Mouse (Mus musculus) right cerebral cortex, adult 2 months (tissue): ENCODE results near the gene Ltbp3.

Experiments
- DNase-seq, 2 experiments: peaks; one replicate each; pipeline ENCODE4 v3.0.0; 2021 to 2022; ENCODE audit warnings: low spot score in 2 of 2

The Ltbp3 gene

GRCm38 (mm10) chr19:5750951-5751350, 10.2 kb downstream of the Ltbp3 start:
- no peak for DNase-seq

- DNase-seq, result no peak
Measured at GRCm38 (mm10) chr19:5751742-5752141, 11.0 kb downstream of the Ltbp3 start.

DNA sequence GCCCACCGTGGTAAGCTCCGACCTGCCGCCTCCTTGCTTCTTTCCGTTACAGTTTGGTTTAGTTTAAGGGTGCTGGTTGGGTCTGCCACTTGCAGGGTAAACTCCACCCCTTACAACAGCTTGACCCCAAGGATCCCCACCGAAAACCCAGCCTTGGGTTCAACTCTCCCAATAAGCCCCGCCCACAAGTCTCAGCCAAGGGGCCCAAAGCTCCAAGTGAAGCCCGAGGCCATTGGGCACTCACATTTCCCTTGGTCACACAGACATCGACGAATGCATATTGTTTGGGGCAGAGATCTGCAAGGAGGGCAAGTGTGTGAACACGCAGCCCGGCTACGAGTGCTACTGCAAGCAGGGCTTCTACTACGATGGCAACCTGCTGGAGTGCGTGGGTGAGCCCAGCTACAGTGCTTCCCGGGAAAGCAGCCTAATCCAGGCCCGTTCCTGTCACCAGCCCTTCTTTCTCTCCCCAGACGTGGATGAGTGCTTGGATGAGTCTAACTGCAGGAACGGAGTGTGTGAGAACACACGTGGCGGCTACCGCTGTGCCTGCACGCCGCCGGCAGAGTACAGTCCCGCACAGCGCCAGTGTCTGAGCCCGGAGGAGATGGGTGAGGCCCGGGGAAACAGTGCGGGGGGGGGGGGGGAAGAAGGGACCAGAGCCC, 15.7 kb downstream of the Ltbp3 start:
- peak; percentile 83 to 85 for DNase-seq

DNA sequence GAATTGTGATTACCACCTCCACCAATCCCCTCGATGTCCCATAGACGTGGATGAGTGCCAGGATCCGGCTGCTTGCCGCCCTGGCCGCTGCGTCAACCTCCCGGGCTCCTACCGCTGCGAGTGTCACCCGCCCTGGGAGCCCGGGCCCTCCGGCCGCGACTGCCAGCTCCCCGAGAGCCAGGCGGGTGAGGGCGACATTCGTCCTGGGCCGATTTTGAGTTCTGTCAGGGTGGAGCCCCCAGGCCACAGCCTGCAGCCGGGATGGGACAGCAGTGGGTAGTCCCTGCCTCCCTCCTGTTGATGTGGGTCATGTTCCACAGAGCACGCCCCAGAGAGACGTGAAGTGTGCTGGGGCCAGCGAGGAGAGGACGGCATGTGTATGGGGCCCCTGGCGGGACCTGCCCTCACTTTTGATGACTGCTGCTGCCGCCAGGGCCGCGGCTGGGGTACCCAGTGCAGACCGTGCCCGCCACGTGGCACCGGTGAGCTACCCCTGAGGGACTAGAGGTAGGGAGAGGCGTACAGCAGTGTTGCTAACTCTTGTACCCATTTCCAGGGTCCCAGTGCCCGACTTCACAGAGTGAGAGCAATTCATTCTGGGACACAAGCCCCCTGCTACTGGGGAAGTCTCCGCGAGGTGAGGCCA, 16.4 kb downstream of the Ltbp3 start:
- DNase-seq, result no peak

GRCm38 (mm10) chr19:5758878-5759403, 18.2 kb downstream of the Ltbp3 start:
- no peak for DNase-seq

GRCm38 (mm10) chr19:5763163-5763562, 22.5 kb downstream of the Ltbp3 start:
- DNase-seq, result no peak

- DNase-seq, result no peak
Measured at GRCm38 (mm10) chr19:5767271-5767670, 26.6 kb downstream of the Ltbp3 start.

GRCm38 (mm10) chr19:5770311-5770710, 29.6 kb downstream of the Ltbp3 start:
- DNase-seq, result no peak

GRCm38 (mm10) chr19:5770925-5771860, 30.5 kb downstream of the Ltbp3 start, which contains the start of gene Scyl1:
Gene Scyl1 (minus strand): TSS chr19:5771419.
- DNase-seq, result peak; percentile 88 to 89

GRCm38 (mm10) chr19:5777387-5778032, 36.8 kb downstream of the Ltbp3 start:
- no peak for DNase-seq

GRCm38 (mm10) chr19:5778312-5778711, 37.6 kb downstream of the Ltbp3 start:
- no peak for DNase-seq

DNA sequence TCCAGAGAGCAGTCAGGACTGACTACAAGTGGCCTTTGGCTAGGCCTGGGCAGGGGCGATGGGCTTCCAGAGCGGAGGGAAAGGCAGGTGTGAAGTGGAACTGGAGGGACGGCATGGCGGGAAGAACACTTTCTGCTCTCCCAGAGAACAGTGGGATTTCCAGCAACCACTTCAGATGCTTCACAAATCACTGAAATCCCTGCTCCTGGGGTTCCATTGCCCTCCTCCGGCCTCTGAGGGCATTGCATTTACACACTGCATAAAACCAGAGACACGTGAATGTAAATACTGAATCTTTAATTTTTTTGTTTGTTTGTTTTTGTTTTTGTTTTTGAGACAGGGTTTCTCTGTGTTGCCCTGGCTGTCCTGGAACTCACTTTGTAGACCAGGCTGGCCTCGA, 39.5 kb downstream of the Ltbp3 start:
- DNase-seq, result no peak

DNA sequence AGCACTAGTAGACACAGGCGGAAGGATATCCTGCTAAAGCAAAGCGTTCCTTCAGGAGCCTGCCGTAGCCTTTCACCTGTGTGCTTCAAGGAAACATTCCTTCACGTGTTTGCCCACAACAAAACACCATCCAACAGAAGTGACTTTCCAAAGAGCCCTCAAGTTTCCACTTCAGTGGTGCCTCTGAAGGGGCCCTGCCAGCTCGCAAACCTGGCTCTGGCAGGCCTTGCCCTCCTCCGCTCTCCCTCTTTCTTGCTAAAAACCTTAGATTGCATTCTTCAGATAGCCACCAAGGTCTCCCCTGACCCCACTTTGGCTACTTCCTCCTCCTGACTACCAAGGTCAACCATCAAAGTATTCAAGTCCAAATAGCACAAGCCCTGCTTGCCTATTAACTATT, 40.8 kb downstream of the Ltbp3 start:
- no peak for DNase-seq

DNA sequence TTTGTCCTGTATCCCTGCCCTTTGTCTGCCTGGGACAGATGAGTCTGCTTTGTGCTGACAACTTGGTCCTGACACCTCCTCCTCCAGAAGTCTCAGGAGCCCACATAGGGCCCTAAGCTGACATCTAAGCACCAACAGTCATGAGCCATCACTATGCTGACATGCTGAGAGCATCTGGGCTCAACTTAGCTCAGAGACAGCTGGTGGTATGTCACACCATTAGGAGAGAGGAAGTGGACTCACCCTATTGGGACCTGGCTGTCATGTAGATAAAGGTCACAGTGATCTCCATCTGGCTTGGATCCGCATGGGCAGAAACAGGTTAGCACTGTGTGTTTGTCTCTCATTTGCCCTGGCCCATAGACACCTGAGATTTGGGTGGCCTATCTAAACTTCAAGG, 41.4 kb downstream of the Ltbp3 start:
- DNase-seq, result no peak

DNA sequence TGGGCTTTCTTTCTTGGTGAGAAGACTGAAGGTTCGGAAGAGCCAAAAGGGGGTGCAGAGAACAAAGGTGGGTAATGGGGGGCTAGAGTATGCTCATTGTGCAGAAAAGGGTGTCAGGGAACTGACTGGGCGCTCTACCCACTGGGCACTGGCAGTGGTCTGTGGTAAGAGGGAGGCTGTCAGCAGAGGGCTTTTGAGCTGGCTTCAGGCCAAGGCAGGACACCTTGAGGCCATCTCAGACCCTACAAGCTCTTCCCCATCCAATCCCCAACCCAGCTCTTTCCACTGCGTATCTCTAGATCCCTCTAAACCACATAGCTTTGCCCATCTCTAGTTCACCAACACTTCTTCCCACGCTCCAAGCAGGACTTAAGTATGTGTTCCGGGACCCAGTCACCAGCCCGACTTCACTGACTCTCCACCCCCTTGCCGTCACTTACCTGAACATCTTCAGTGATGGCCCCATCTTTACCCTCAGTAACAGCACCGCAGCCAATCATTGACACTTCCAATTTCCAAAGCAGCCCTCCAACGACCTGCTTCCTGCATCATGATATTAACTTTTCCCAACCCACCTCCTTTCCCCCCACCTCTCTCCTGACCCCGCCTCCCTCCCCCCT, 44.4 kb downstream of the Ltbp3 start:
- DNase-seq, result no peak

DNA sequence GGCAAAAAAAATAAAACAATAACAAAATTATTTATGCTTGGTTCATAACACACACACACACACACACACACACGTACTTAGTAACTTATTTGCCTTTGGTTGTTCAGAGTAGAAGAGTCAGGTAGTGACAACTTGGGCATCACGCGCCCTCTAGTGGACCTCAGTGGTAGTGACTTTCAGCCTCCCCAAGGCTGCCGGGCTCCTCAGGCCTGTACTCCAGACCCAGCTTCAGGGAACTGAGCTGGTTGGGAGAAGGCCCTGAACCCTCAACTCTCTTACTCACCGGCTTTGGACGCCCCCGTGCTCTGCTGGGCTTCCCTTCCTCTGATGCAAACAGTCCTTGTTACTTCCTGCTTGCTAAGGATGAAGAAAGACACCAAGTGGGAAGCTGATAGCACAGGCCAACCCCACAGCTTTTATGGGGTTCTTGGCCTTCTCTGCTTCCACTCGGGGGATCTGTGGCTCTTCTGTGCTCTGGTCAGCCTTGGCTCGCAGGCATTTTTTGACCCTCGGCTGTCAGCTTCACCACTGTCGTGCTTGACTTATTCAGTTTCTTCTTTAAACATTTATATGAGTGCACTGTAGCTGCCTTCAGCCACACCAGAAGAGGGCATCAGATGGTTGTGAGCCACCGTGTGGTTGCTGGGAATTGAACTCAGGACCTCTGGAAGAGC, 45.9 kb downstream of the Ltbp3 start:
- peak; percentile 91 to 95 for DNase-seq

DNA sequence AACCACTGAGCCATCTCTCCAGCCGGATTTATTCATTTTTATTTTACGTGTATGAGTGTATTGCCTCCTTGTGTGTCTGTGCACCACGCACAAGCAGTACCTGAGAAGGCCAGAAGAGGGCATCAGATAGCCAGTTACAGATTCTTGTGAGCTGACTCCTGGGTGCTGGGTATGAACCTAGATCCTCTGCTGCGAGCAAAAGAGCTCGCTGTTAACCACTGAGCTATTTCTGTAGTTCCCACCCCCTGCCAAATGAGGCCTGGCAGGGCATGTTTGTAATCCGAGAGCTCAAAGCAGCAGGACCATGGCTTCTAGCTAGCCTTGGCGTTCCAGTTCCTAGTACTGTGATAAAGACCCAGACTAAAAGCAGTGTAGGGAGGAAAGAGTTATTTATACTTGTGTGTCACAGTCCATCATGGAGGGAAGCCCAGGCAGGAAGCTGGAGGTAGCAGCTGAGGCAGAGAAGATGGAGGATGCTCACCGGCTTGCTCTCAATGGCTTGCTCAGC, 46.5 kb downstream of the Ltbp3 start:
- DNase-seq, result peak; percentile 89 to 92

DNA sequence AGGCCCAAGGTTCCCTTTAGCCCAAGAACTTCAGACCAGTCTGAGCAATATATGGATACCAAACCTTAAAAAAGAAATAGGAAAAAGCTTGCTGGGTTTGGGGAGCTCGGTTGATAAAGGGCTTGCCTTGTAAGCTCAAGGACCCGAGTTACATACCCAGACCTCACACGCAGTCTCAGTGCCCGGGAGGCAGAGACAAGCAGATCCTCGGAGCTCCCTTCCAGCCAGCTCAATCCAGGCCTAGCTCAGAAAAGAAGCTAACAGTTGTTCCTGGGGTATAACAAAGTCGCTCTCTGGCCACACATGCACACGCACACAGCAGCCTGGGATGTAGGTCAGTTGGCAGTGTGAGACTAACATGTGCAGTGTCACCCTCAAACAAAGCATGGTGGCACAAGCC, 47.2 kb downstream of the Ltbp3 start:
- DNase-seq, result no peak

DNA sequence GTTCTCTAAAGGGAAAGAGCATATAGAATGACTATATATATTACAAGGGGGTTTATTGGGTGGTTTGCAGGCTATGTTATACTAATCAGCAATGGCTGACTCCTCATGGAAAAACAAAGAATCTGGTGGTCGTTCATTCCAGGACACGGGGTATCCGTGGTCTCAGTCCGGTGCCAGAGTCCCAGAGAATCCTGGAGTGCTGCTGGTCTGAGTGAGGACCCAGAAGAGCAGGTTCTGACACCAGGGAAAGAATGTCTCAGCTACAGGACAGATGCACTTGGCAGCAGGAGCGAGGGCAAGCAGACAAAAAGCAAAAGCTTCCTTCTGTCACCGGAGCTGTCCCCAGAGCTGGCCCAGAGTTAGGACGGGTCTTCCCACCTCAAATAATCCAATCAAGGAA, 47.9 kb downstream of the Ltbp3 start:
- no peak for DNase-seq

GRCm38 (mm10) chr19:5789066-5789465, 48.4 kb downstream of the Ltbp3 start:
- no peak for DNase-seq
